Mouse (Mus musculus) testis, adult 2 months (tissue): Measurements from ENCODE around the gene Cpne2.

ENCODE experiments used
- CTCF ChIP-seq: fragments of 200-500 bp; IDR thresholded peaks from 2 replicates; pipeline ENCODE4 v1.5.1; 2012; ENCODE audit warnings: low read depth, mild to moderate bottlenecking, inconsistent platforms, low read length, moderate library complexity; ENCODE audit not compliant: control insufficient read depth, insufficient read depth, insufficient replicate concordance
- POLR2A ChIP-seq: fragments of 200-500 bp; IDR thresholded peaks from 2 replicates; pipeline ENCODE4 v1.6.1; 2012; ENCODE audit warnings: low read depth, mild to moderate bottlenecking, inconsistent platforms, low read length, moderate library complexity; ENCODE audit not compliant: control insufficient read depth

DNA sequence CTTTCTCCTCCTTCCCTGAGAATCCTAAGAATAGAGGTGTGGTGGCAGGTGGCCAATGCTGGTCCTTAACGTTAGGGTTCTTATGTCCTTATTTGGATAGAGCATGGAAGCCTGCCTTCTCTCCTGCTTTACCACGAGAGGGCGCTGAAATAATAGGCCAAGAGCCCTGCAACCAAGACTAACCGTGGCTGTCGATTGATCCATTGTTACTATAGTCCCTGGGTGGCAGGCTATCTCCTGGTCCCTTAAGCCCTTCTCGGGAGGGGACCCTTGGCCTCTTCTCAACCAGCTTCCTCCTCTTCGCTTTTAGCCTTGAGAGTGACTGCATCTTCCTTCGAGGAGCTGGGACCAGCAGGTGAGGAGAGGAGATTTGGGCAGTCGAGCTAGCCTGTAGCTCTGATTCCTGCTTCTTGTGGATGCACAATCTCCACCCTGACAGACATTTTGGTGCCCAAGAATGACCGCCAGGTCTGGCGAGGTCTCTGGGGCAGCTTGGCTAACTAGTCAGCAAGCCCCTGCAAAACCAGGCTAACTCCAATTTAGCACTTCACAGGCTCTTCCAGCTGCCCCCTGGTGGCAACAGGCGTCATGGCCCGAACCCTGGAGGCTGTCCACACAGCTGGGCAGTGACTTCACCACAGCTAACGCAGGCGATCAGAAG, 40.6 kb upstream of the Cpne2 start:
- TF ChIP-seq CTCF: peak; percentile 64; the same call in 1 of the 2 replicates
- TF ChIP-seq POLR2A: no peak
